Comparison of ENCODE assay signal across 8 mouse cellular contexts in the genomic region with DNA sequence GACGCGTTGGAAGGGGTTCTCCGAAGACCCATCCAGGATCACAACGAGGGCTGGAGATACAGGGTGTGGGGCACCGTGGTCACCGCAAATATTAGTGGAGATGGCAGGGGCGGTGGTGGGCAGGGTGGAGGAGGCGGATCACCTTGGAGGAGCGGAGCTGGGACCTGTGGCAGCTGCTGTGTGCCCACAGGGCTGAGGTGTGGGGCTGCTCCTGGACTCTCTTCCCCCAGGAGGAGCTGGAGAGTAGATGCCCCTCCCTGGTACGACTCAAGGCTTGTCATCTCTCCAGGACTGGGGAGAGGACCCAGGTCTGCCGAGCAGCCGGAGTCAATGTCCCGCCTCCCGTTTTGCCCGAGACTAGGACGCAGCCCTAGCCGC.
DNase-seq lines count a peak whose midpoint lies in the region; ATAC-seq and TF ChIP-seq lines count a peak whose summit lies in the region.

No protein-coding gene starts in this region.

- 0 out of 2 replicates have a peak, but pooled peaks have one; percentile 6 for TF ChIP-seq CTCF in kidney, postnatal 0 days (IDR thresholded peaks at IDR 0.05; ENCODE audit: low read depth)
- TF ChIP-seq CTCF in intestine, postnatal 0 days (IDR thresholded peaks at IDR 0.05; ENCODE audit: low read depth) = no peak

- H3K4me3 ChIP-seq in kidney, postnatal 0 days (replicated peaks; ENCODE audit: low read depth, low read length) = peak overlapping the region; percentile 33
- peak overlapping the region; percentile 47 for H3K4me3 ChIP-seq in embryonic facial prominence, embryonic 13.5 days
- H3K4me3 ChIP-seq in intestine, postnatal 0 days (ENCODE audit: low read depth, low read length) = peak overlapping the region; percentile 31
- peak overlapping the region; percentile 41 for H3K4me3 ChIP-seq in neural tube, embryonic 12.5 days

- no peaks in the 10 kb centered on the region for H3K36me3 ChIP-seq in kidney, postnatal 0 days (ENCODE audit: insufficient read depth, low read length)
- peaks cover 3% of the 10 kb centered on the region; the same call in 1 of the 2 replicates for H3K36me3 ChIP-seq in embryonic facial prominence, embryonic 13.5 days
- no peaks in the 10 kb centered on the region for H3K36me3 ChIP-seq in intestine, postnatal 0 days (ENCODE audit: control insufficient read depth, insufficient read depth)
- no peaks in the 10 kb centered on the region for H3K36me3 ChIP-seq in neural tube, embryonic 12.5 days

- H3K9ac ChIP-seq in kidney, postnatal 0 days (ENCODE audit: low read depth, low read length) = 0 out of 2 replicates have a peak overlapping the region, but pooled peaks have one; percentile 35
- peak overlapping the region; percentile 61 for H3K9ac ChIP-seq in embryonic facial prominence, embryonic 13.5 days
- no peak overlapping the region for H3K9ac ChIP-seq in intestine, postnatal 0 days (ENCODE audit: low read depth, low read length)
- peak overlapping the region; percentile 38 for H3K9ac ChIP-seq in neural tube, embryonic 12.5 days

- H3K27ac ChIP-seq in kidney, postnatal 0 days = no peak overlapping the region
- H3K27ac ChIP-seq in embryonic facial prominence, embryonic 13.5 days = no peak overlapping the region
- H3K27ac ChIP-seq in intestine, postnatal 0 days (ENCODE audit: low read depth, low read length) = no peak overlapping the region
- no peak overlapping the region for H3K27ac ChIP-seq in neural tube, embryonic 12.5 days

- DNase-seq in kidney, postnatal 0 days (ENCODE audit: low spot score) = no peak
- no peak for DNase-seq in kidney, adult 11 months
- peak; percentile 10 for DNase-seq in brain, adult 2 months (ENCODE audit: low read depth, low spot score)
- DNase-seq in spleen, adult 12 weeks (ENCODE audit: low spot score) = no peak
- DNase-seq in thymus, postnatal 14 days = no peak

- H3K4me2 ChIP-seq in kidney, postnatal 0 days (ENCODE audit: low read length) = peak overlapping the region; percentile 69
- peak overlapping the region; percentile 74 for H3K4me2 ChIP-seq in embryonic facial prominence, embryonic 13.5 days
- H3K4me2 ChIP-seq in intestine, postnatal 0 days (replicated peaks; ENCODE audit: low read depth) = peak overlapping the region; percentile 71
- peak overlapping the region; percentile 76 for H3K4me2 ChIP-seq in neural tube, embryonic 12.5 days (replicated peaks)

- no peaks in the 10 kb centered on the region for H3K4me1 ChIP-seq in kidney, postnatal 0 days (replicated peaks; ENCODE audit: insufficient read depth, low read length)
- H3K4me1 ChIP-seq in embryonic facial prominence, embryonic 13.5 days = 0 out of 2 replicates have a peak, but pooled peaks cover 5% of the 10 kb centered on the region
- H3K4me1 ChIP-seq in intestine, postnatal 0 days (replicated peaks; ENCODE audit: control insufficient read depth, insufficient read depth, low read length) = no peaks in the 10 kb centered on the region
- no peaks in the 10 kb centered on the region for H3K4me1 ChIP-seq in neural tube, embryonic 12.5 days

- ATAC-seq in kidney, postnatal 0 days (replicated peaks; ENCODE audit: low FRiP score, low read depth) = peak; percentile 54; the same call in 1 of the 2 replicates
- ATAC-seq in embryonic facial prominence, embryonic 13.5 days (ENCODE audit: insufficient number of reproducible peaks, insufficient read depth, low FRiP score, low TSS enrichment, low read depth) = no peak
- ATAC-seq in intestine, postnatal 0 days = peak; percentile 10; the same call in 1 of the 2 replicates
- ATAC-seq in neural tube, embryonic 12.5 days (ENCODE audit: low FRiP score, low read depth) = peak; percentile 61

- 0 out of 2 replicates have a peak, but pooled peaks cover 5% of the 10 kb centered on the region for H3K27me3 ChIP-seq in kidney, postnatal 0 days (ENCODE audit: insufficient read depth, low read length)
- H3K27me3 ChIP-seq in embryonic facial prominence, embryonic 13.5 days = peaks cover 86% of the 10 kb centered on the region
- H3K27me3 ChIP-seq in intestine, postnatal 0 days (replicated peaks; ENCODE audit: control insufficient read depth, insufficient read depth, low read length) = peaks cover 12% of the 10 kb centered on the region; the same call in 1 of the 2 replicates
- H3K27me3 ChIP-seq in neural tube, embryonic 12.5 days (replicated peaks) = peaks cover 55% of the 10 kb centered on the region

- 12% methylated on average over 16 of the region's 17 CpGs for WGBS in kidney, postnatal 0 days
- 5% methylated on average over 17 of the region's 17 CpGs for WGBS in embryonic facial prominence, embryonic 13.5 days
- WGBS in intestine, postnatal 0 days = 15% methylated on average over 17 of the region's 17 CpGs
- WGBS in neural tube, embryonic 12.5 days = 6% methylated on average over 16 of the region's 17 CpGs

- H3K9me3 ChIP-seq in kidney, postnatal 0 days (replicated peaks; ENCODE audit: low read length) = no peaks in the 10 kb centered on the region
- H3K9me3 ChIP-seq in embryonic facial prominence, embryonic 13.5 days = no peaks in the 10 kb centered on the region
- H3K9me3 ChIP-seq in intestine, postnatal 0 days (ENCODE audit: control insufficient read depth) = no peaks in the 10 kb centered on the region
- no peaks in the 10 kb centered on the region for H3K9me3 ChIP-seq in neural tube, embryonic 12.5 days
